Mouse (Mus musculus): Measurements from ENCODE around the gene Sod2.
"Not testable (repeated sequence)": the region's sequence is repeated elsewhere in the genome, so short reads cannot be mapped to it uniquely, and the experiment has no call there.

- TF ChIP-seq TAL1 (IDR thresholded peaks at IDR 0.05; ENCODE audit: low read length); CTCF (IDR thresholded peaks at IDR 0.05 in 2 of 3, conservative IDR thresholded peaks at IDR 0.05 in 1 of 3; ENCODE audit: control insufficient read depth in 1 of 3, insufficient read depth in 1 of 3, low read depth in 2 of 3, low read length in 3 of 3, poor library complexity in 1 of 3, severe bottlenecking in 1 of 3); EP300 (IDR thresholded peaks at IDR 0.05; ENCODE audit: low read depth in 1 of 2, low read length in 2 of 2); ZNF384 (IDR thresholded peaks at IDR 0.05; ENCODE audit: low read depth, low read length); MYB (IDR thresholded peaks at IDR 0.05; ENCODE audit: low read depth, low read length); HCFC1 (IDR thresholded peaks at IDR 0.05; ENCODE audit: low read depth, low read length); NRF1 (IDR thresholded peaks at IDR 0.05; ENCODE audit: insufficient read depth, low read depth, low read length, poor library complexity, severe bottlenecking); POLR2A (IDR thresholded peaks at IDR 0.05; ENCODE audit: control insufficient read depth in 1 of 2, insufficient read depth in 1 of 2, low read depth in 1 of 2, low read length in 2 of 2, poor library complexity in 1 of 2); CHD1 (IDR thresholded peaks at IDR 0.05; ENCODE audit: low read depth, low read length): not testable (repeated sequence)
Observed at GRCm38 (mm10) chr17:13060804-13061203, 54.2 kb downstream of the Sod2 start, which contains the start of gene Tcp10b.

Measured in MEL (cell line).